Mouse (Mus musculus): Measurements from ENCODE around the gene Cpe.

DNA sequence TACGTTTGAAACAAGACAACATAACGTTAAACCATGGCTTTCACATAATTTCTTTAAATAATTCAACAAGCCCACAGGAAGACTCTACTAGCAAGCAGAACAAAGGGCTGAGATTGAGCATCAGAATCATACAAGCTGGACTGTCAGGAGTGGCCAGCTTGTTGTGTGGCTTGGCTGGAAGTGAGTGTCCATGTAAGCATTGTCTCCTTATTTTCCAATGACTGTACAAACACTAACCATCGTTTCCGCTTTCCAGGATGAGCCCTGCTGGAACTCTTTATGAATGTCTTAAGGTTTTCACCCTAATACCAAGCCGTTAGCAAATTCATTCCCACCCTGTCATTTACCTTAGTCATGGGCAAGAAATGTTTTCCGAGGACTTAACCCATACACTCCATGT, 2.0 kb downstream of the Cpe start:
- TF ChIP-seq CTCF (IDR thresholded peaks at IDR 0.05; ENCODE audit: borderline replicate concordance, insufficient read depth, low read length) (no peak), POLR2A (IDR thresholded peaks at IDR 0.05; ENCODE audit: low read depth, low read length) (no peak)
